Mouse (Mus musculus) thymus, adult 2 months (tissue): ENCODE measurements around the gene Shisa6. TPM values are rescaled to one million over a fixed set of nuclear protein-coding genes. Genes with fewer than 3 reads are reported as not detected.

ENCODE experiments used
- DNase-seq: peaks from one replicate; pipeline ENCODE4 v3.0.0; 2021
- H3K27ac ChIP-seq: fragments of 200-500 bp; 2 replicates; pipeline ENCODE4 v1.5.1; 2012; ENCODE audit warnings: low read length, control low read depth; ENCODE audit not compliant: control insufficient read depth, insufficient read depth
- H3K27me3 ChIP-seq: fragments of 200-500 bp; 2 replicates; pipeline ENCODE4 v1.6.1; 2012; ENCODE audit warnings: mild to moderate bottlenecking, low read length, moderate library complexity, mixed read lengths; ENCODE audit not compliant: control insufficient read depth, insufficient read depth
- H3K36me3 ChIP-seq: fragments of 200-500 bp; 2 replicates; pipeline ENCODE4 v1.6.1; 2012; ENCODE audit warnings: mild to moderate bottlenecking, low read length, moderate library complexity; ENCODE audit not compliant: control insufficient read depth, insufficient read depth
- H3K4me1 ChIP-seq: fragments of 200-500 bp; replicated peaks from 2 replicates; pipeline ENCODE4 v1.6.1; 2012; ENCODE audit warnings: low read length; ENCODE audit not compliant: control insufficient read depth, insufficient read depth
- H3K4me3 ChIP-seq: fragments of 200-500 bp; 2 replicates; pipeline ENCODE4 v1.5.1; 2012; ENCODE audit warnings: mild to moderate bottlenecking, low read length, control low read depth, moderate library complexity; ENCODE audit not compliant: control insufficient read depth, insufficient read depth
- CTCF ChIP-seq: fragments of 200-500 bp; IDR thresholded peaks from 2 replicates; pipeline ENCODE4 v1.5.1; 2012; ENCODE audit warnings: mild to moderate bottlenecking, control low read depth, low read length, moderate library complexity, borderline replicate concordance; ENCODE audit not compliant: control insufficient read depth, poor library complexity, insufficient read depth; ENCODE audit errors: extremely low read depth
- WGBS: fragments of 180-500 bp; shearing (Covaris S2); methylation state at CpG from one replicate; pipeline ENCODE4 v1.1.7; 2018; 5-methylcytosine and 5-hydroxymethylcytosine counted together
- polyA plus RNA-seq: library from polyadenylated mRNA; depleted of rRNA; stranded (reverse); fragments of >200 nt; gene quantifications from 2 replicates; pipeline ENCODE4 v1.2.3, GENCODE M21; 2012

The Shisa6 gene
- polyA plus RNA-seq, 1 experiment = 1.8 TPM

GRCm38 (mm10) chr11:66164022-66164421 lies 361.7 kb downstream of the Shisa6 start:
- DNase-seq = no peak
- no peak for TF ChIP-seq CTCF
- no peaks in the 10 kb centered on the region; the same call in 1 of the 2 replicates for H3K4me1 ChIP-seq
- H3K27ac ChIP-seq = no peak overlapping the region
- no peaks in the 10 kb centered on the region for H3K27me3 ChIP-seq
- H3K4me3 ChIP-seq = no peak overlapping the region
- no peaks in the 10 kb centered on the region for H3K36me3 ChIP-seq
- WGBS = 82% methylated on average over 2 of the region's 2 CpGs
